Mouse (Mus musculus) ES-E14 (cell line): ENCODE results near the gene Serinc2.

ENCODE experiments used
- CHD2 ChIP-seq: IDR thresholded peaks from 2 replicates; pipeline ENCODE4 v1.6.1; 2014; ENCODE audit warnings: mild to moderate bottlenecking, low read depth, low read length, inconsistent platforms
- HCFC1 ChIP-seq: IDR thresholded peaks from 2 replicates; pipeline ENCODE4 v1.6.1; 2012; ENCODE audit warnings: low read length, inconsistent platforms, borderline replicate concordance; ENCODE audit not compliant: insufficient read depth
- MAFK ChIP-seq: IDR thresholded peaks from 2 replicates; pipeline ENCODE4 v1.6.1; 2014; ENCODE audit warnings: mild to moderate bottlenecking, low read depth, low read length, inconsistent platforms; ENCODE audit not compliant: insufficient read depth
- ZNF384 ChIP-seq: IDR thresholded peaks from 2 replicates; pipeline ENCODE4 v1.6.1; 2012; ENCODE audit warnings: low read depth, low read length, inconsistent platforms

GRCm38 (mm10) chr4:130264131-130264530, 14.9 kb downstream of the Serinc2 start:
- TF ChIP-seq ZNF384: no peak
- no peak for TF ChIP-seq HCFC1
- no peak for TF ChIP-seq MAFK
- no peak for TF ChIP-seq CHD2
